Mouse (Mus musculus): ENCODE measurements around the gene Osbpl10. TPM values are rescaled to one million over a fixed set of nuclear protein-coding genes. Genes with fewer than 3 reads are reported as not detected.

Gene Osbpl10
- total and polyA plus RNA-seq, 2 experiments from 2014 or later = 3.3 to 22.5 TPM

- Histone ChIP-seq H3K27me3 (ENCODE audit: insufficient read depth, low read length) (no peaks in the 10 kb centered on the region), H3K9ac (replicated peaks; ENCODE audit: low read length) (no peak overlapping the region), H3K36me3 (ENCODE audit: insufficient read depth, low read length) (peaks cover 18% of the 10 kb centered on the region), H3K4me3 (ENCODE audit: low read length) (no peak overlapping the region), H3K4me2 (ENCODE audit: low read depth, low read length) (no peak overlapping the region), H3K9me3 (ENCODE audit: low read length) (no peaks in the 10 kb centered on the region), H3K4me1 (ENCODE audit: insufficient read depth, low read length) (no peaks in the 10 kb centered on the region), H3K27ac (no peak overlapping the region)
- TF ChIP-seq CTCF (IDR thresholded peaks at IDR 0.05; ENCODE audit: low read depth) = no peak
- ATAC-seq = no peak
- no peak for DNase-seq (ENCODE audit: low spot score)
Measured at GRCm38 (mm10) chr9:115237943-115238342, 259.6 kb downstream of the Osbpl10 start.

- TF ChIP-seq CTCF (IDR thresholded peaks at IDR 0.05; ENCODE audit: low read depth) = no peak
- no peak overlapping the region for H3K4me3 ChIP-seq (ENCODE audit: low read length)
- DNase-seq (ENCODE audit: low spot score) (no peak), ATAC-seq (no peak)
- no peaks in the 10 kb centered on the region for H3K27me3 ChIP-seq (ENCODE audit: insufficient read depth, low read length)
- H3K27ac ChIP-seq = no peak overlapping the region
- no peaks in the 10 kb centered on the region for H3K4me1 ChIP-seq (ENCODE audit: insufficient read depth, low read length)
- no peaks in the 10 kb centered on the region for H3K9me3 ChIP-seq (ENCODE audit: low read length)
- H3K4me2 ChIP-seq (ENCODE audit: low read depth, low read length) = no peak overlapping the region
- H3K9ac ChIP-seq (replicated peaks; ENCODE audit: low read length) = no peak overlapping the region
- H3K36me3 ChIP-seq (ENCODE audit: insufficient read depth, low read length) = peaks cover 35% of the 10 kb centered on the region
- WGBS = 93% methylated on average over 5 of the region's 5 CpGs
Measured at GRCm38 (mm10) chr9:115239861-115240260, 261.5 kb downstream of the Osbpl10 start.

GRCm38 (mm10) chr9:115243630-115244029, 265.3 kb downstream of the Osbpl10 start:
- no peaks in the 10 kb centered on the region for H3K27me3 ChIP-seq (ENCODE audit: insufficient read depth, low read length)
- no peak overlapping the region for H3K4me2 ChIP-seq (ENCODE audit: low read depth, low read length)
- H3K4me1 ChIP-seq (ENCODE audit: insufficient read depth, low read length) = no peaks in the 10 kb centered on the region
- no peak for ATAC-seq
- 76% methylated on average over 6 of the region's 6 CpGs for WGBS
- no peak overlapping the region for H3K27ac ChIP-seq
- peaks cover 64% of the 10 kb centered on the region for H3K36me3 ChIP-seq (ENCODE audit: insufficient read depth, low read length)
- no peak for DNase-seq (ENCODE audit: low spot score)
- no peak overlapping the region for H3K9ac ChIP-seq (replicated peaks; ENCODE audit: low read length)
- H3K4me3 ChIP-seq (ENCODE audit: low read length) = no peak overlapping the region
- TF ChIP-seq CTCF (IDR thresholded peaks at IDR 0.05; ENCODE audit: low read depth) = no peak
- H3K9me3 ChIP-seq (ENCODE audit: low read length) = no peaks in the 10 kb centered on the region

- Histone ChIP-seq H3K4me3 (ENCODE audit: low read length) (no peak overlapping the region), H3K27ac (no peak overlapping the region), H3K4me1 (ENCODE audit: insufficient read depth, low read length) (no peaks in the 10 kb centered on the region), H3K4me2 (ENCODE audit: low read depth, low read length) (no peak overlapping the region), H3K9ac (replicated peaks; ENCODE audit: low read length) (no peak overlapping the region), H3K9me3 (ENCODE audit: low read length) (no peaks in the 10 kb centered on the region), H3K36me3 (ENCODE audit: insufficient read depth, low read length) (peaks cover 73% of the 10 kb centered on the region), H3K27me3 (ENCODE audit: insufficient read depth, low read length) (no peaks in the 10 kb centered on the region)
- ATAC-seq = 0 out of 2 replicates have a peak, but pooled peaks have one; percentile 29
- TF ChIP-seq CTCF (IDR thresholded peaks at IDR 0.05; ENCODE audit: low read depth) = no peak
- 89% methylated on average over 6 of the region's 6 CpGs for WGBS
- no peak for DNase-seq (ENCODE audit: low spot score)
Measured at GRCm38 (mm10) chr9:115245092-115245491, 266.7 kb downstream of the Osbpl10 start.

GRCm38 (mm10) chr9:115249145-115249544, 270.8 kb downstream of the Osbpl10 start:
- H3K9ac ChIP-seq (replicated peaks; ENCODE audit: low read length) = no peak overlapping the region
- no peaks in the 10 kb centered on the region for H3K27me3 ChIP-seq (ENCODE audit: insufficient read depth, low read length)
- TF ChIP-seq CTCF (IDR thresholded peaks at IDR 0.05; ENCODE audit: low read depth) = no peak
- H3K4me3 ChIP-seq (ENCODE audit: low read length) = no peak overlapping the region
- peaks cover 50% of the 10 kb centered on the region for H3K36me3 ChIP-seq (ENCODE audit: insufficient read depth, low read length)
- no peak overlapping the region for H3K4me2 ChIP-seq (ENCODE audit: low read depth, low read length)
- no peak for DNase-seq (ENCODE audit: low spot score)
- no peak for ATAC-seq
- H3K9me3 ChIP-seq (ENCODE audit: low read length) = no peaks in the 10 kb centered on the region
- WGBS = 83% methylated on average over 5 of the region's 5 CpGs
- no peak overlapping the region for H3K27ac ChIP-seq
- no peaks in the 10 kb centered on the region for H3K4me1 ChIP-seq (ENCODE audit: insufficient read depth, low read length)

- DNase-seq (ENCODE audit: low spot score) = no peak
- Histone ChIP-seq H3K27me3 (ENCODE audit: insufficient read depth, low read length) (no peaks in the 10 kb centered on the region), H3K4me2 (ENCODE audit: low read depth, low read length) (no peak overlapping the region), H3K4me3 (ENCODE audit: low read length) (no peak overlapping the region), H3K36me3 (ENCODE audit: insufficient read depth, low read length) (peaks cover 4% of the 10 kb centered on the region; the same call in 1 of the 2 replicates), H3K27ac (no peak overlapping the region), H3K4me1 (ENCODE audit: insufficient read depth, low read length) (no peaks in the 10 kb centered on the region), H3K9me3 (ENCODE audit: low read length) (no peaks in the 10 kb centered on the region), H3K9ac (replicated peaks; ENCODE audit: low read length) (no peak overlapping the region)
- WGBS = 73% methylated on average over 6 of the region's 6 CpGs
- TF ChIP-seq CTCF (IDR thresholded peaks at IDR 0.05; ENCODE audit: low read depth) = no peak
- ATAC-seq = no peak
Measured at GRCm38 (mm10) chr9:115257733-115258286, 279.4 kb downstream of the Osbpl10 start.

GRCm38 (mm10) chr9:115259866-115260265, 281.5 kb downstream of the Osbpl10 start:
- Histone ChIP-seq H3K27ac (no peak overlapping the region), H3K4me2 (ENCODE audit: low read depth, low read length) (no peak overlapping the region), H3K4me3 (ENCODE audit: low read length) (no peak overlapping the region), H3K27me3 (ENCODE audit: insufficient read depth, low read length) (no peaks in the 10 kb centered on the region), H3K9ac (replicated peaks; ENCODE audit: low read length) (no peak overlapping the region), H3K4me1 (ENCODE audit: insufficient read depth, low read length) (no peaks in the 10 kb centered on the region), H3K9me3 (ENCODE audit: low read length) (no peaks in the 10 kb centered on the region), H3K36me3 (ENCODE audit: insufficient read depth, low read length) (peaks cover 4% of the 10 kb centered on the region; the same call in 1 of the 2 replicates)
- no peak for TF ChIP-seq CTCF (IDR thresholded peaks at IDR 0.05; ENCODE audit: low read depth)
- WGBS = 84% methylated on average over 4 of the region's 4 CpGs
- ATAC-seq (no peak), DNase-seq (ENCODE audit: low spot score) (no peak)

Measured in hindbrain, postnatal 0 days (tissue).